Mouse (Mus musculus): ENCODE results near the gene Plekhj1. TPM values are rescaled to one million over a fixed set of nuclear protein-coding genes. Genes with fewer than 3 reads are reported as not detected.

Gene Plekhj1
- total RNA-seq, 2 experiments from 2014 or later = 66.1 to 77.7 TPM

GRCm38 (mm10) chr10:80785963-80786362 is 12.5 kb downstream of the Plekhj1 start:
- no peak for DNase-seq (ENCODE audit: low spot score in 2 of 2)

- no peak for DNase-seq (ENCODE audit: low spot score in 2 of 2)
Observed at GRCm38 (mm10) chr10:80784871-80785270, 13.6 kb downstream of the Plekhj1 start.

GRCm38 (mm10) chr10:80784302-80784701 is 14.1 kb downstream of the Plekhj1 start:
- DNase-seq (ENCODE audit: low spot score in 2 of 2) = peak in 1 of 2 experiments; percentile 27

GRCm38 (mm10) chr10:80779565-80779964 is 18.9 kb downstream of the Plekhj1 start:
- DNase-seq (ENCODE audit: low spot score in 2 of 2) = no peak

GRCm38 (mm10) chr10:80777123-80777522 is 21.3 kb downstream of the Plekhj1 start:
- no peak for DNase-seq (ENCODE audit: low spot score in 2 of 2)

GRCm38 (mm10) chr10:80776358-80776869 is 22.0 kb downstream of the Plekhj1 start:
- no peak for DNase-seq (ENCODE audit: low spot score in 2 of 2)

GRCm38 (mm10) chr10:80775731-80776130 is 22.7 kb downstream of the Plekhj1 start:
- no peak for DNase-seq (ENCODE audit: low spot score in 2 of 2)

- DNase-seq (ENCODE audit: low spot score in 2 of 2) = no peak
Observed at GRCm38 (mm10) chr10:80774981-80775380, 23.4 kb downstream of the Plekhj1 start.

- peak; percentile 88 to 91 for DNase-seq (ENCODE audit: low spot score in 2 of 2)
Observed at GRCm38 (mm10) chr10:80774549-80774948, 23.9 kb downstream of the Plekhj1 start.

- no peak for DNase-seq (ENCODE audit: low spot score in 2 of 2)
Observed at GRCm38 (mm10) chr10:80773816-80774215, 24.6 kb downstream of the Plekhj1 start.

- no peak for DNase-seq (ENCODE audit: low spot score in 2 of 2)
Observed at GRCm38 (mm10) chr10:80768365-80768764, 30.1 kb downstream of the Plekhj1 start.

- no peak for DNase-seq (ENCODE audit: low spot score in 2 of 2)
Observed at GRCm38 (mm10) chr10:80766161-80766815, 32.1 kb downstream of the Plekhj1 start.

- no peak for DNase-seq (ENCODE audit: low spot score in 2 of 2)
Observed at GRCm38 (mm10) chr10:80765746-80766145, 32.7 kb downstream of the Plekhj1 start.

GRCm38 (mm10) chr10:80763502-80763901 is 34.9 kb downstream of the Plekhj1 start:
- DNase-seq (ENCODE audit: low spot score in 2 of 2) = no peak

GRCm38 (mm10) chr10:80761821-80762220 is 36.6 kb downstream of the Plekhj1 start:
- DNase-seq (ENCODE audit: low spot score in 2 of 2) = no peak

GRCm38 (mm10) chr10:80760596-80761524 is 37.6 kb downstream of the Plekhj1 start:
- no peak for DNase-seq (ENCODE audit: low spot score in 2 of 2)

- DNase-seq (ENCODE audit: low spot score in 2 of 2) = peak; percentile 44 to 52
Observed at GRCm38 (mm10) chr10:80758651-80759050, 39.8 kb downstream of the Plekhj1 start.

- peak; percentile 44 to 67 for DNase-seq (ENCODE audit: low spot score in 2 of 2)
Observed at GRCm38 (mm10) chr10:80757717-80758116, 40.7 kb downstream of the Plekhj1 start.

- DNase-seq (ENCODE audit: low spot score in 2 of 2) = peak; percentile 65 to 79
Observed at GRCm38 (mm10) chr10:80756967-80757366, 41.5 kb downstream of the Plekhj1 start.

GRCm38 (mm10) chr10:80756509-80756908 is 41.9 kb downstream of the Plekhj1 start:
- no peak for DNase-seq (ENCODE audit: low spot score in 2 of 2)

GRCm38 (mm10) chr10:80756099-80756498 is 42.3 kb downstream of the Plekhj1 start:
- no peak for DNase-seq (ENCODE audit: low spot score in 2 of 2)

Data from left cerebral cortex, adult 18-20 months (tissue).